Mouse (Mus musculus): ENCODE data around the gene Cpne6. TPM values are rescaled to one million over a fixed set of nuclear protein-coding genes. Genes with fewer than 3 reads are reported as not detected.

The Cpne6 gene
- total RNA-seq, 4 experiments from 2014 or later, result 0.09 to 0.35 (median 0.27) TPM

GRCm38 (mm10) chr14:55497449-55497821 is 12.8 kb upstream of the Cpne6 start:
- DNase-seq, result peak; percentile 63

GRCm38 (mm10) chr14:55505612-55506011 is 4.6 kb upstream of the Cpne6 start:
- no peak for DNase-seq

GRCm38 (mm10) chr14:55507801-55508200 is 2.4 kb upstream of the Cpne6 start:
- no peak for DNase-seq

- DNase-seq, result no peak
These were observed 705 bp upstream of the Cpne6 start for GRCm38 (mm10) chr14:55509540-55509939.

GRCm38 (mm10) chr14:55511037-55511436 is 792 bp downstream of the Cpne6 start:
- DNase-seq, result no peak

GRCm38 (mm10) chr14:55513927-55514326 is 3.7 kb downstream of the Cpne6 start:
- no peak for DNase-seq

DNA sequence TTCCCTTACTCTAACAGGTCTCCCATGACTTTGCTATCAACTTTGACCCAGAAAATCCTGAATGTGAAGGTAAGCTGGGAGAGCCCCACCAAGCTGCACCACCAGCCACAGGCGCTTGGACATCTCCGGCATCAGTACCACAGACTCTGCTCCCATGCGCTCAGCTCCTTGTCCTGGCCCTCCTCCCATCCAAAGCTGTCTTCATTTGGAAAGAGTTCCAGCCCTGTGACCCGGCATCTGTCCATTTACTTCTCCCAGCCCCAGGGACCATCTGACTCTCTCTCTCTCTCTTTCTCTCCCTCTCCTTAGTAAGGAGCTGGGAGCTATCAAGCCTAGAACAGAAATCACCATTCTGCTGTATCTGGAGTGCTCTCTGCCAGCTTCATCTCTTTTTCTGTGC is 5.6 kb downstream of the Cpne6 start:
- no peak for DNase-seq

DNA sequence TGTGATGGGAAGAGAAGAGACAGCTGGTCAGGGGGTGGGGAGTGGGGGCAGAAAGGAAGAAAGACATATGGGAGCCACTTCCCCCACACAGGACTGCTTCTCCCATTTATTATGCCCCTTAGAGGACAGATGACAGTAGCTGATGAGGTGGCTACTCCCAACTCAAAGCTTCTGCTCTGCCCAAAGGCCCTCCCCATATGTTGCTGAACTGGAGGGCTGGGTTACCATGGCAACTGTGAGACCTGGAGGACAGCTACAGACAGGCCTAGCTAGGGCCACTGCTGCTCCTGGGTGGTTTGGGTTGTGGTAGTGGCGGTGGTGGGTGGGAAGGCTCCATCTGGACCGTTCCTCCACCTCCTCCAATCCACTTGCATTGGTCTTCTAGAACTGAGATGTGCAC is 8.7 kb downstream of the Cpne6 start:
- DNase-seq, result no peak

DNA sequence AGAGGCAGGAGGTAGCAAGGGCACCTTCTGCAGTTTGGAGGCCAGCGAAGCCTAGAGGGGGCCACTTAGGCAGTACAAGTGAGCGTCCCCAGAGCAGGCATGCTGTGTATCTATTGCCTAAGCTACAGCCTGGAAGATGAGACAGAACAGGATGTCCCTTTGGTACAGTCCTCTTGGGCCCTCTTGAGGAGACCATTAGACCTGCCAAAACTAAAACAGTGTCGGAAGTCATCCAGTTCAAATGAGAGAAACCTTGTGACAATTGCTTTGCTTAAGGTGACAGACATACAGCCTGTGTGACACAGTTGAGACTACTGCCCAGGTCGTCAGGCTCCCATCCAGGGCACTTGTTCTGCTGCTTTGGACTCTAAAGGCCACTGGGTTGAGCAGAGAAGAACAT is 9.4 kb downstream of the Cpne6 start:
- DNase-seq, result no peak

DNA sequence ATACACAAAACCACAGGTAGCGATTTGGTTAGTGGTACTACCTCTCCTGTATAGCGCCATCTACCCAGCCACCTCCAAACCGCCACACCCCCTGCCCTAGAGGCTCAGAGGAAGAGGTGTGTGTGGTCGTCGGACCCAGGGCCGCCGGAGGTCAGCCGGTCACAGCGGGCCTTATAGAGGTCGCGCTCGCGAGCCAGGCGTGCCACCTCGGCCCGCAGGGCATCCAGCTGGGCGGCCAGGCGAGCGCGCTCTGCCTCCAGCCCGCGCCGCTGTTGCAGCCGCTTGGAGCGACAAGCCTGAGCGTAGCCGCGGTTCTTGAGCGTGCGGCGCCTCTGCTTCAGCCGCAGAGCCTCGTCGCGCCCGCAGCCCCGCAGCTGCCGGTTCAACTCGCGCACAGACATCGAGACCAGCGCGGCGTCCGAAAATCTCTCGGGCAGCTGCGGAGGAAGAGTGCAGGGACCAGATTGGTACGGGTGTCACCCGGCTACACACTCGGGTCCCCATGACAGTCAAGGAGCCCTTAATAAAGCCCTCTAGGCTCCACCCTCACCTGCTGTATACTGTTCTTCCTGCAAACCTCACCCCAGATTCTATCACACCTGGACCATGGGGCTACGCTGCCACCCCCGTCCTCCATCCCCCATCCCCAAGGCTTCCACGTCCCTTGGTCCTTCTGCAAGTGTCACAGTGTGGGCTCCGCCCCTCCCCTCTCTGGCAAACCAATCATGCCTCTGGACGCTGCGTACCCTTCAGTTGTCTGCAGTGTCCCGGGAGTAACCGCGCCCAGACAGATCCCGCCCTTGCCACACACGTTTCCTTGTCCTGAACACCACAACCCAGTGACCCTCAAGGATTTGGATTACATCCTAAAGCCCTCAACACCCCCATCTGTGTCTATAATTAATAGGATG is 10.5 kb downstream of the Cpne6 start:
- no peak for DNase-seq

- no peak for DNase-seq
These were observed 13.8 kb downstream of the Cpne6 start for GRCm38 (mm10) chr14:55524062-55524461.

GRCm38 (mm10) chr14:55524785-55525184 is 14.5 kb downstream of the Cpne6 start, which contains the start of gene Nrl:
Gene Nrl (minus strand): TSS chr14:55524981.
- no peak for DNase-seq

- DNase-seq, result no peak
These were observed 16.4 kb downstream of the Cpne6 start for GRCm38 (mm10) chr14:55526674-55527073.

- DNase-seq, result no peak
These were observed 17.7 kb downstream of the Cpne6 start for GRCm38 (mm10) chr14:55527940-55528339.

- DNase-seq, result no peak
These were observed 26.0 kb downstream of the Cpne6 start for GRCm38 (mm10) chr14:55536116-55536745.

DNA sequence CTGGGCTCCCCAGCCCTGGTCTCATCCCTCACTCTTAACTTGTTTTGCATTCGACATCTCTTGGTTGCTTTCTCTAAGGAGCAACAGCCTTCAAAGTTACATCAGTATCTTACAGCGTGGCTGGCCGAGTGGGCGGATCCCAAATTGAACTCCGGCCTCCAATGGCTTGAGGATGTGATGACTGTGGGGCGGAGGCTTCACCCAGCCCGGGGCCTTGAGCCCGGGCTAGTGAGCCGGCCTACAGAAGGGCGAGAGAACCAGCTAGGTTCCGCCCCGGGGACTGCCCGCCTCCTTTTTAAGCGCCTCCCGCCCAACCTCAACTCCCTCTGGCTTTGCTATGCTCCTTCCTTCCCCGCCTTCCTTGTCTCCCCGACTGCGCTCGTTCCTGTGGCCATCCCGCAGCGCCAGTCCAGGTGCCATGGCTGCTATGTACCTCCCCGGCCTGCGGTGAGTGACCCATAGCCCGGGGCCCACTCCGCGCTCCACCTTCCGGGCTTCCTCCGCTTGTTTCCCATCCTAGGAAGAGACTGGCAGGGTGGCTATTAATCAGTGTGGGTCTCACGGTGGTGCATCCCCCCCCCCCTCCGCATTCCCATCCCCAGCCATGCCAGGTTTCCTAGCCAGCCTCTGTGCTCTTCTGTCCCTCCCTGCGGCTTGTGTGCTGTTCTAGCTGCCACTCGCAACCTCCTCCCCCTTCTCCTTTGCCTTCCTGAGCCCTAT is 30.0 kb downstream of the Cpne6 start, which contains the start of gene Pck2:
Pck2 (plus strand) TSS at position 200 of the 720 bp plus-strand sequence.
- peak; percentile 93 for DNase-seq

GRCm38 (mm10) chr14:55540787-55541321 is 30.6 kb downstream of the Cpne6 start:
- DNase-seq, result peak; percentile 71

GRCm38 (mm10) chr14:55542268-55542667 is 32.0 kb downstream of the Cpne6 start:
- DNase-seq, result no peak

- no peak for DNase-seq
These were observed 34.1 kb downstream of the Cpne6 start for GRCm38 (mm10) chr14:55544334-55544733.

GRCm38 (mm10) chr14:55550191-55550590 is 39.9 kb downstream of the Cpne6 start:
- DNase-seq, result no peak

GRCm38 (mm10) chr14:55551347-55551746 is 41.1 kb downstream of the Cpne6 start:
- no peak for DNase-seq

DNA sequence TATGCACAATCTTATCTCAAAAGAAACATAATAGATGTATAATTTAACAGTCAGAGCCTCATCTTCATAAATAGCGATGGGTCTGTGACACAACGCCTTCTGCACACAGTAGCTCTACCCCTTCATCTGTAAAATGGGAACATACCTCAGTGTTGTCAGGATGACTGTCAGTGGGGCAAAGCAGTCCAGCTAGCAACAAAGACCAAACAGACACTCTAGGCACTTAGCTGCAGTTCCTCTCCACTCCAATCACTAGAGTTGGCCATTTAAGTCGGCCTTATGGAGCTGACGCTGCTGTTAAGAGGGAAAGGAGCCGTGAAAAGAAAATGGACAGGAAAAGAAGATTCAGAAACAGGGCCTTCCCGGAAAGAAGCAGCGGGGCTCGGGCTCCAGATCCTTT is 41.5 kb downstream of the Cpne6 start:
- DNase-seq, result no peak

DNA sequence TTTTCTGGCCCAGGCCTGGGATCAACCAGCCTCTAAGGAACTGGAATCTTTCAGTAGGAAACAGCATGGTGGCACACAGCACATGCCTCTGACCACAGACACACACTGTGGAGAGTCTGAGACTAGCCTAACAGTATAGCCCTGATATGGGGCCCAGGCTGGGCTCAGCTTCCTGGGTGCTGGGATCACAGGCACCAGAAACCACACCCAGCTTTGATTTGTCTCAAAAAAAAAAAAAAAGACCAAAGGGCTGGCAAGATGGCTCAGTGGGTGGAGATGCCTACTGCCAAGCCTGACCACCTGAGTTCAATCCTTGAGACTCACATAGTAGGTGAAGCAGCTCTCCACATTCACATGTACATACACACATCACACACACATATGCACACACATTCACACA is 44.4 kb downstream of the Cpne6 start:
- no peak for DNase-seq

Data from adrenal gland, adult 8-10 months (tissue).